Mouse (Mus musculus) ES-Bruce4 (cell line): ENCODE measurements around the gene Tnk2. TPM values are rescaled to one million over a fixed set of nuclear protein-coding genes. Genes with fewer than 3 reads are reported as not detected.
A peak's percentile ranks its signal among the peaks of the same experiment; 100 is the strongest.

ENCODE experiments used
- H3K27ac ChIP-seq: 2 replicates; pipeline ENCODE4 v1.5.1; 2012; ENCODE audit warnings: low read length, inconsistent platforms; ENCODE audit not compliant: insufficient read depth
- H3K27me3 ChIP-seq: 2 replicates; pipeline ENCODE4 v1.6.1; 2012; ENCODE audit warnings: mild to moderate bottlenecking, low read length, inconsistent platforms; ENCODE audit not compliant: control insufficient read depth, poor library complexity, insufficient read depth, severe bottlenecking
- H3K36me3 ChIP-seq: 2 replicates; pipeline ENCODE4 v1.6.1; 2012; ENCODE audit warnings: inconsistent platforms, mild to moderate bottlenecking, low read length, moderate library complexity; ENCODE audit not compliant: control insufficient read depth, poor library complexity, insufficient read depth, severe bottlenecking
- H3K4me1 ChIP-seq: one replicate; pipeline ENCODE4 v1.8.1; 2011; ENCODE audit warnings: low read length; ENCODE audit not compliant: control insufficient read depth, insufficient read depth
- H3K4me3 ChIP-seq: 2 replicates; pipeline ENCODE4 v1.5.1; 2011; ENCODE audit warnings: low read depth, mild to moderate bottlenecking, low read length
- H3K9ac ChIP-seq: 2 replicates; pipeline ENCODE4 v1.6.1; 2012; ENCODE audit warnings: low read depth, mild to moderate bottlenecking, inconsistent platforms; ENCODE audit not compliant: poor library complexity, severe bottlenecking
- H3K9me3 ChIP-seq: replicated peaks from 2 replicates; pipeline ENCODE4 v1.6.1; 2012; ENCODE audit warnings: mild to moderate bottlenecking, low read length, inconsistent platforms; ENCODE audit not compliant: control insufficient read depth, poor library complexity, insufficient read depth, severe bottlenecking
- CTCF ChIP-seq: IDR thresholded peaks from one replicate; pipeline ENCODE4 v1.8.1; 2011; ENCODE audit warnings: low read depth, low read length
- EP300 ChIP-seq: IDR thresholded peaks from 2 replicates; pipeline ENCODE4 v1.6.1; 2011; ENCODE audit warnings: low read depth, low read length; ENCODE audit not compliant: insufficient read depth
- POLR2A ChIP-seq: IDR thresholded peaks from one replicate; pipeline ENCODE4 v1.8.1; 2011; ENCODE audit warnings: low read length; ENCODE audit not compliant: insufficient read depth
- polyA plus RNA-seq: library from polyadenylated mRNA; stranded (reverse); fragments of >200 nt; gene quantifications from 2 replicates; pipeline ENCODE4 v1.2.4, GENCODE M21; 2011; ENCODE audit warnings: low read depth; ENCODE audit not compliant: missing spikeins, insufficient read depth, insufficient read length

Gene Tnk2
- polyA plus RNA-seq, 1 experiment = 37.6 TPM

DNA sequence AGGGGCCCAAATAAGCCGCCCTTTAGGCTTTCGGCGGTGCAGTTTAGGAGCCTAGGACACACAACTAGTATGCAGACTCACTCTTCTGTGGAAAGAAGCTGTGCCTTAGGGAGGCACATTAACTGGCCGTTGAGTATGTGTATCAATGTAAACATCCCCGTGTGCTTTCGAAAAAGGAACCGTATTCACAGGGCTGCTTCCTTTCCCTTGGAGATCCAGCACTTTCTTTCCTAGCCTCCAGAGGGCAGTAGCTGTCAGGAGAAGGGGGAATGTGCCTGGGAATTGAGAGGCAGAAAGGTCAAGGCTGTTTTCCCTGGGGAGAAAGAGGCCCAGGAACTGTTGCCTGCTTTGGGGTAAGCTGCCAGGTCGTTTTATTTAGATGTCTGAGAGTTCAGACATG, 15.7 kb downstream of the Tnk2 start:
- peaks cover 4% of the 10 kb centered on the region for H3K4me1 ChIP-seq
- H3K9me3 ChIP-seq = no peaks in the 10 kb centered on the region
- H3K4me3 ChIP-seq = peak overlapping the region; percentile 66
- peak overlapping the region; percentile 74 for H3K9ac ChIP-seq
- 0 out of 2 replicates have a peak, but pooled peaks cover 3% of the 10 kb centered on the region for H3K36me3 ChIP-seq
- H3K27me3 ChIP-seq = no peaks in the 10 kb centered on the region
- peak overlapping the region; percentile 59 for H3K27ac ChIP-seq
- TF ChIP-seq EP300 (0 out of 2 replicates have a peak, but pooled peaks have one; percentile 6), CTCF (peak; percentile 85), POLR2A (no peak)

DNA sequence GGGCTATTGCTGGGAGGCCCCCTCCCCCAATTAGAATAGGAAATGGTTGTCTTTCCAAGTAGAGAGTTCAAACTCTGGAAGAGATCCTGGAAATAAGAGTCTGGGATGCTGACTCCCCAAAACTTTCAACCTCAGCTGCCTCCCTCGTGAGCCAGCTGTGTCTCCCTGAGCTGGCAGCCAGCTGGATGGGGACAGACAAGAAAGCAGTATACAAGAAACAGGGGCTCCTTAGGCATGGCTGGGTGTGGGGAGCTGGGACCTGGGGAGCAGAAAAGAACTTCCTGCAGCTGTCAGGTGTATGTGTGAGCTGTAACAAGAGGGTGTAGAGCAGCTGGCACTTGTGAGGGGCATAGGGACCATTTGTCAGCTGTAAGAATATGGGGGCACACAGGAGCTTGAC, 16.4 kb downstream of the Tnk2 start:
- Histone ChIP-seq H3K36me3 (0 out of 2 replicates have a peak, but pooled peaks cover 3% of the 10 kb centered on the region), H3K9me3 (no peaks in the 10 kb centered on the region), H3K4me3 (no peak overlapping the region), H3K9ac (no peak overlapping the region), H3K27ac (no peak overlapping the region), H3K4me1 (peaks cover 4% of the 10 kb centered on the region), H3K27me3 (no peaks in the 10 kb centered on the region)
- TF ChIP-seq POLR2A (no peak), CTCF (no peak), EP300 (no peak)

GRCm38 (mm10) chr16:32660557-32661321, 17.1 kb downstream of the Tnk2 start:
- H3K4me3 ChIP-seq = no peak overlapping the region
- H3K27me3 ChIP-seq = no peaks in the 10 kb centered on the region
- H3K4me1 ChIP-seq = peaks cover 9% of the 10 kb centered on the region
- TF ChIP-seq EP300 (no peak), CTCF (no peak), POLR2A (no peak)
- 0 out of 2 replicates have a peak, but pooled peaks cover 3% of the 10 kb centered on the region for H3K36me3 ChIP-seq
- 0 out of 2 replicates have a peak overlapping the region, but pooled peaks have one; percentile 12 for H3K9ac ChIP-seq
- H3K9me3 ChIP-seq = no peaks in the 10 kb centered on the region
- no peak overlapping the region for H3K27ac ChIP-seq

DNA sequence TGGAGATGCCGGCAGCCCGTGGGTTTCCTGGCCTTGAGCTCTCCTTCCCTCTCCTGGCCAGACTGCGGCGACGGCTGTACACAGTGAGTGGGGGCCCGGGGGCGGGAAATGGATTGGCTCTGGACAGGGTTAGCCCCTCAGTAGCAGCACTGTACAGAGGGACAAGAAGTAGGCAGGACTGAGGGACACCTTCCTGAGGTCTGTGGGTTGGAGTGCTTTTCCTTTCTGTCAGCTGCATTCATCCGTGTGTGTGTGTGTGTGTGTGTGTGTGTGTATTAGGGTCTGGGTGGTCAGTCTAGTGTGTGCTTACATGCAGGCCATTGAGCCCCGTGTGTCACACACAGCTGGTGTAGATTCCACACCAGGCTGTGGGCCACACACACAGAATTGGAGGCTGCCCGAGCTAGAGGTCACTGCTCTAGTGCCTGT, 17.8 kb downstream of the Tnk2 start:
- Histone ChIP-seq H3K9me3 (no peaks in the 10 kb centered on the region), H3K9ac (0 out of 2 replicates have a peak overlapping the region, but pooled peaks have one; percentile 12), H3K27me3 (no peaks in the 10 kb centered on the region), H3K27ac (no peak overlapping the region), H3K4me3 (no peak overlapping the region), H3K36me3 (0 out of 2 replicates have a peak, but pooled peaks cover 3% of the 10 kb centered on the region), H3K4me1 (peaks cover 10% of the 10 kb centered on the region)
- TF ChIP-seq EP300 (no peak), CTCF (no peak), POLR2A (no peak)

- Histone ChIP-seq H3K4me3 (no peak overlapping the region), H3K27ac (no peak overlapping the region), H3K4me1 (peaks cover 9% of the 10 kb centered on the region)
These were observed 18.7 kb downstream of the Tnk2 start for GRCm38 (mm10) chr16:32662372-32662771.

More at GRCm38 (mm10) chr16:32662372-32662771, 18.7 kb downstream of the Tnk2 start:
- H3K9me3 ChIP-seq = no peaks in the 10 kb centered on the region
- H3K27me3 ChIP-seq = no peaks in the 10 kb centered on the region
- H3K36me3 ChIP-seq = 0 out of 2 replicates have a peak, but pooled peaks cover 3% of the 10 kb centered on the region
- no peak for TF ChIP-seq EP300
- no peak for TF ChIP-seq POLR2A
- no peak for TF ChIP-seq CTCF
- H3K9ac ChIP-seq = no peak overlapping the region
